Mouse (Mus musculus) MEL (cell line): Measurements from ENCODE around the gene Ubl3.

Experiments
- ETS1 ChIP-seq: IDR thresholded peaks from 2 replicates; pipeline ENCODE4 v1.6.1; 2012; ENCODE audit warnings: low read depth, mild to moderate bottlenecking, inconsistent platforms, low read length, improper control_type of control experiment, moderate library complexity
- MAFK ChIP-seq: IDR thresholded peaks from 2 replicates; pipeline ENCODE4 v1.6.1; 2011; ENCODE audit warnings: low read depth, mild to moderate bottlenecking, low read length, improper control_type of control experiment, borderline replicate concordance
- POLR2A ChIP-seq, 2 experiments: IDR thresholded peaks; 2 replicates each; pipeline ENCODE4 v1.6.1; 2011 to 2012; ENCODE audit warnings: low read length in 2 of 2, mild to moderate bottlenecking in 2 of 2, control low read depth in 1 of 2, improper control_type of control experiment in 1 of 2, low read depth in 1 of 2, moderate library complexity in 1 of 2; ENCODE audit not compliant: control insufficient read depth in 1 of 2, insufficient read depth in 1 of 2, poor library complexity in 1 of 2

DNA sequence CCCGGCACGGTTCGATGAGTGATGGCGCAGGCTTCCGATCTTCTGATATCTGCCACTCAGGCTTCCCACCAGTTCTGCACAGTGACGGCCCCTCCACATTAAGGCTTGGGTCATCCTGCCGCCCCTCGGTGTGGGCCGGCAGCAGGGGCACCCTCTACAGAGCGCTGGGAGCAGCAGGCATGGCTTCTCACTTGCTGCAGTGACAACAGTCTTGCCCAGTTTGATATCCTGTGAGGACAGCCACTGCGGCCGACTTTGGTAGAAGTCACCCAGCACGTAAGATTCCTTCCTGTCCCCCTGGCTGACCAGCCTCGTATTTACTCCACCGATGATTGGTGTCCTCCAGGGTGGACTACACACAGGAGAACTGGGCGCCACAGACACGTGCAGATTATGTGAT is 47.2 kb downstream of the Ubl3 start:
- TF ChIP-seq MAFK (no peak), POLR2A (IDR thresholded peaks at IDR 0.05; ENCODE audit: control insufficient read depth in 1 of 2, insufficient read depth in 1 of 2, low read depth in 1 of 2, low read length in 2 of 2, poor library complexity in 1 of 2) (no peak), ETS1 (no peak)
